Mouse (Mus musculus) kidney, adult 2 months (tissue): ENCODE measurements around the gene 9230102O04Rik.

Experiments
- CTCF ChIP-seq: fragments of 200-500 bp; conservative IDR thresholded peaks from 2 replicates; pipeline ENCODE4 v1.5.1; 2011; ENCODE audit warnings: low read depth, mild to moderate bottlenecking, control low read depth, low read length, moderate library complexity, mixed read lengths; ENCODE audit not compliant: insufficient read depth, insufficient read length
- POLR2A ChIP-seq: fragments of 200-500 bp; IDR thresholded peaks from one replicate; pipeline ENCODE4 v1.6.1; 2011; ENCODE audit warnings: low read depth, low read length, control low read depth

DNA sequence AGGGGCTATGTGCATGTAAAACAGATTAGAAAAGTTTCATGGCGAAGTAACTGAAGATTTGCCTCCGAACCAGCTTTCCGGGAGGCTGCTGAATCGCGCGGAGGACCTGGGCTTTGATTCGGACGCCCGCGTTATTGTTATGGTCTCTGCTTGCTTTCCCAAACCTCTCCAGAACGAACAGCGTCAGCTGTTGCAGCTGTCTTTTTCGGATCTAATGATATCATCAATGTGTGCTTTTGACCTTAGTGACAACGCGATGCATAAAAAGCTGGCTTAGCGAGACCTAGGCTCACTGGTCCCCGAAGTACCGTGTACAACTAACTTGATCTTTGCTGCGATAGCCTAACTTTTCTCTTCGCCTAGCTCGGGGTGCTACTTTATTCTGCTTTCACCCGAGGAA, 10.2 kb downstream of the 9230102O04Rik start:
- TF ChIP-seq POLR2A = no peak
- no peak for TF ChIP-seq CTCF
